Mouse (Mus musculus) heart, adult 8-10 months (tissue): ENCODE data around the gene Lypd6b. TPM values are rescaled to one million over a fixed set of nuclear protein-coding genes. Genes with fewer than 3 reads are reported as not detected.

Experiments used
- DNase-seq: peaks from one replicate; pipeline ENCODE4 v3.0.0; 2022; ENCODE audit warnings: low spot score
- total RNA-seq, 4 experiments: library from RNA; stranded (reverse); gene quantifications; 2 replicates each; pipeline ENCODE4 v1.2.4; 2022

Lypd6b gene
- total RNA-seq, 4 experiments from 2014 or later = 0.11 to 0.12 TPM; not detected in 2

DNA sequence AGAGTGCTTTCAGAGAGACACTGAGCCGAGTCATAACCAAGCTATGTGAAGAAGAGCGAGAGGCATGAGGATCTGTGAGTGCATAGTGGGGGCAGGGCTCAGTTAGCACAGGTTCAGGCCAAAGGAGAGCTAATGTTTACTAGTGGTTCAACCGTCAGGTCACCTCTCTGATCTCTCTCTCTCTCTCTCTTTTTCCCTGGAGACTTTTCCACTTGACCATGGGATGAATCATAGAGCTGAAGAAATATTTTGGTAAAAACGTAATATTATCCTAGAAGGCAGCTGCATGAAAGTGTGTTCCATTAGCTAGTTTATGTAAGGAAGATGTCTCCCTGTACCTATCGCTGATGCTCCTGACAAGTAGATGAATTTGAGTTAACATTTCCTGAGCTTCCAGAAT, 30.6 kb downstream of the Lypd6b start:
- no peak for DNase-seq

DNA sequence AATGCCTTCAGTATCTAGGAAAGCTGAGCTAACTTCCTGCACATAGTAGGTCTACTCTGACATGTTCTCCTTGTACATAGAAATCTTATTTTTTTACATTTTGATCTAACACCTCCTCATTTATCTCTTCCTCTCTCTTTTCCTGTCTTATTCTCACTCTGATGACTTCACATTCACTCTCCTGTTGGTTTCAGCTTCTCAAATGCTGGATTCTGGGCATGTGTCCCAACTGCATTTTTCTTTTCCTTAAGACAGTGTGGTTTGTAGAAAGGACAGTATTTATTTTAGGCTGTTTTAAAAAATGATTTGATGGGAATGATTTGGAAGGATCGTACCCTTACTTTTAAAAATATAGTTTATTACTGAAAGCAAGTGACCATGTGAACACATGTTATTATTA, 34.8 kb downstream of the Lypd6b start:
- no peak for DNase-seq

DNA sequence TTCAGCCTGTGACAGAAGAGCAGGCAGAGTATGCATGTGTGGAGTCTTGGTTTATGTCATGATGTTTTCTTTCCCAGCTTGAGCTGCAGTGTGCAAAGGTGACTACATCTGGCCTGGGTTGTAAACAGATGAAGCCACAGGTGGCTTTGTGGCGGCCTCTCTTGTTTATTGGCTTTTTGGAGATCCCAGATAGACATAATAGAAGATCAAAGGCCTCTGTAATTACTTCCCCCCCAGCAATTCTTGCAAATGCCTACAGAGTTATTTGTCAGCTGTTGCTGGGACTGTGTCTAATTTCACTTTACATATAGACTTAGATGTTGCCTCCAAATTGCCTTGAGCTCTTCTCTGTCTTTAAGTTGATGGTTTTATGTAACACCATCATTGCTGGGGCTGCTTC, 38.1 kb downstream of the Lypd6b start:
- no peak for DNase-seq

DNA sequence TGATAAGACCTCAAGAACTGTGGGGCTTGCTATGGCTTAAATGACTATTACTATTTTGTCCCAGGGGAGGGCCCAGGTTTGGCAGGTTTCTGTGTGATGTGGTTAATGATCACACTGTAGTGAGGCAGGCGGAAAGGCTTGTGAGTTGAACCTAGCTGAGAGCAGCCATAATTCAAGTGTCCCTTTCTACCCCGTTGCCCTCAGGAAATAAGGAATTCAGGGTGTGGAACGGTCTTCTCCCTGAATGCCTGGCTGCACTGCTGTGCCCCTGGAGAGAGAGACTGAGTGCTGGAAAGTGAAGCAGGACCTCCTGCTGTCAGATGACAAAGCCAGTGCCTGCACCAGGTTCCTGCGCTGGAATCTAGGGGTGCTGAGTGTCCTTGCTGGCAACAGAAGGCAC, 40.3 kb downstream of the Lypd6b start:
- DNase-seq = no peak

DNA sequence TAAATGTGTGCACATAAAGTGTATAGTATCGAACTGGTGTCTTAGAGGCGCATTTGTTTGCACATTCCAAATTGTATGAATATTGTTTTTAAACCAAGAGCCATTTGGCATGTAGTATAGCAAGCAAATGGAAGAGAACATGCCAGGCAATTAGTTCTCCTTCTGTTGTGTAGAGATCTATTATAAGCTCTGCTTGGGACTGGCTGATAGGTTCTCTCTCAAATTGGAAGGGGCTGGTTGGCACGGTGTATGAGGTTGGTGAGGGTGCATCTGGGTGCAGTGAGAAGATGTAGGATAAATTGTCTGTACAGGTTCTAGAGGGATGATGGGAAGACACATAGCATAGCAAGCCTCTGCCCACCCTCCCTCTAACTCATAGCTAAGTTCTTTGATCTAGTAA, 42.9 kb downstream of the Lypd6b start:
- DNase-seq = no peak

DNA sequence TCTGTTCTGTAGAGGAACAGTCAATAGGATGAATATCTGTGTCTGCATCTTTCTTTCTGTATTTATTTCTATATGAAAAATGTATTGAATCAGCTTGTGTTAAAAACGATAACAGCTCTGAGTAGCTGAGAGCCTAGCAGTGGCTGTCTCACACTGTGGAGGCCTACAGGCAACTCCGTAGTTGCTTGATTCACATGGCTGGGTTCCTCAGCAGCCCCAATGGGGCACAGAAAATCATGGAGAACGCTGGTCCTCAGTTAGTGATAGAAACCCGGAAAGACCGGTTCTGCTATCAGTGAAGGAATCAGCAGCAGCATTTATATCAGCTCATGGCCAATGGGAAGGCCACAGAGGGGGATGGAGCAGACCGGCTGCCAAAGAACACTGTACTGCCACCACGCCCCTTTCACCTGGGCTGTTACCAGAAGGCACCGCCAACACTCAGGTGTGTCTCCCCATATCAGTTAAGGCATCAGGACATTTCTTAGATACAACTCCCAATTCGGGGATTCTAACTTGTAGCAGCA, 44.9 kb downstream of the Lypd6b start:
- DNase-seq = no peak

DNA sequence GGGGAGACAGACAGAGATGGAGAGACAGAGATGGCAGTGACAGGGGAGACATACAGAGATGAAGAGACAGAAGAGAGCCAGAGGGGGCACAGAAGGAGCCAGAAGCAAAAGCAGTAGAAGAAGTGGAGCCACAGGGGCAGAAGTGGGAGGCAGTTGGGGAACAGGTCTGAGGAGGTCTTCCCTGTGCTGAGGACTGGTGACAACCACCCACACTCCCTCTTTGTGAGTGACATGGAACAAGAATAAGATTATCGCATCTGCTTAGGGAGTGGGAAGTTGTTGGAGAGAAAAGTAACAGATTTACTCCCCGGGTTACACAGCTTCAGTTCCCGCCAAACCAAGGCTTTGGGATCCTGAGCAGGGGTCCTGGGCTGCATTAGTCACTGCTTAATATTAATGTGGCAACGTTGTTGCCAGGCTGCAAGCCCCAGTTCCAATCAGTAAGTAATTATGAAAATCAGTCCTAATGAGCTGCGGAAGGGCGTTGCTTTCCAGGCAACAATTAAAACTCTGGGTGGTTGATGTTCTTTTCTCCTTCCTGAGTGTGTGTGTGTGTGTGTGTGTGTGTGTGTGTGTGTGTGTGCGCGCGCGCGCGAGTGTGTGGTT, 50.1 kb downstream of the Lypd6b start:
- no peak for DNase-seq

DNA sequence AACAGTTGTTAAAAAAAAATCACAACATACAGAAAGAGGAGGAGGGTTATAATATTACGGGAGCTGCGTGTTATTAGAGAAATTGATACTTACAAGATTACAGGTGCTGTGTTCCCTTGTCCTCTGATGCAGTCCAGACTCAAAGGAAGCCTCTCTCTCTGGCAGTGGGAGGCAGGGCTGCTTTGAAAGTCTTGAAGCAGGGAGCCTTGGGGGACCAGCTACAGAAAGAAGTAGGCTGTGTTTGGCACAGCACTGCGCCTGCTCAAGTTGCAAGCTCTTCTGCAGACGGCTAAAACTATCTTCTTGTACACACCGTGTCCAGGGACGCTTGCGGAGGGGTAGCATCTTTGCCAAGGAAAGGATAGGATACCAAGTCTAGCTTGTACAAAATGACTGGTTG, 51.1 kb downstream of the Lypd6b start:
- DNase-seq = no peak

DNA sequence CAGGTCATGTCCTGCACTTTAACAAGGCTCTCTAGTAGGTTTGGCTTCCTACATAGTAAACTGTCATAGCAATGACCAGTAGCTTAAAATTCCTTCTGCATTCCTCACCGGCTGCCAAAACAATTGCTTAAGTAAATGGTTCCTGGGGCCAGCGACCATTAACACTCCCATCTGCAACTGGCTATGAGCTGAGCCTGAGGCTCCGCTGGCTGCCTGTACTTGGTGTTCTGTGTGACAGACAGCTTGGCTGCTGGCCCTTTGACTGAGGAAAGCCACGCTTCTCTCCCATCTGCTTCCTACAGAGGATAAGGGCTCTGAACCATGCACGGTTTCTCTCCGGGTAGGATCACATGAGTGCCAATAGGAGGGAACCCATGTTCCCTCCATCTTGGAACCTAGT, 53.1 kb downstream of the Lypd6b start:
- DNase-seq = peak; percentile 6

DNA sequence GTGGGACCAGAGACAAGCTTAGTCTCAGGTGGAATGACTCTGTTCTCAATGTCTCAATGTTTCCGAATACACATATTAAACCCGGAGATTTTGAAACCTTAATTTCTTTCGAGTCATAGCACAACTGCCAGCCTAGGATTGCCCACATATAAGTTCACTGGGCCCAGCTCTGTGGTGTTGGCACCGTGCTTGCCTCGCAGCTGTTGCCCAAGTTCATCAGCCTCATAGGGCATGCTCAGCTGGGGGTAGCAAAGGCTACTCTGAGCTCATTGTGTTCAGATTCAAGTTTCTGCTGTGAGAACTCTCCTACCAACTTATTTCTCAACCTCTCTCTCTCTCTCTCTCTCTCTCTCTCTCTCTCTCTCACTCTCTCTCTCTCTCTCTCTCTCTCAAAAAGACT, 53.6 kb downstream of the Lypd6b start:
- no peak for DNase-seq

DNA sequence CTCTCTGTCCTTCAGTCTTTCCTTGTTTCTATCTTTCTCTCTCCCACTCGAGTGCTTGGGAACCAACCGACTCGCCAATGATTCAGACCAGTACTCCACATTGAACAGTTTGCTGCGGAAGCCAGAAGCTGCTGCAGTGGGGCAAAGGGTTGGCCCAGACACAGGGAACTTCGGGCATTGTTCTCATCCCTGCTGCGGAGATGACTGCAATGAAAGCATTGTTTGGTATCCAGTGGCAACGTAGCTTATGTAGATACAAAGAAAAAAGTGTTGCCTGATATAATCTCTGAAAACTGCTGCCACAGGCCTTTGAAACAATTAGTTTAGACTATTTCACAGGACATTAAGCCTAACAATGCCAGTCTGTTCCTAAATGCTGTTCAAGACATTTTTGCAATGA, 57.6 kb downstream of the Lypd6b start:
- no peak for DNase-seq

DNA sequence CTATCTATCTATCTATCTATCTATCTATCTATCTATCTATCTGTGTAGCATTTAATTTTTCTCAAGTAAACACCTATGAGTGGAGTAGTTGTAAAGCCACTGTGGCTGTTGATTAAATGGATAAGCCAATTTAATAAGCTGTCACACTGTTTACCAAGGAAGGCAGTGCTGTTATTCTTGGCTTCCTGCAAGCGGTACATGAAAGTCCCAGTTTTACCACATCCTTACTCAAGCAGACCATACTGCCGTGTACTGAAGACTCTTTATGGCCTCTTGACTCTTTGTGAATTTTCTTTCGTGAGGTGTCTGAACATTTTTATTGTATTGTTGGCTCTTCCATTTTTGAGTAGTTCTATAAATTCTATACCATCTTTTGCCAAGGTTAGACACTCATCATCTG, 58.6 kb downstream of the Lypd6b start:
- DNase-seq = no peak

DNA sequence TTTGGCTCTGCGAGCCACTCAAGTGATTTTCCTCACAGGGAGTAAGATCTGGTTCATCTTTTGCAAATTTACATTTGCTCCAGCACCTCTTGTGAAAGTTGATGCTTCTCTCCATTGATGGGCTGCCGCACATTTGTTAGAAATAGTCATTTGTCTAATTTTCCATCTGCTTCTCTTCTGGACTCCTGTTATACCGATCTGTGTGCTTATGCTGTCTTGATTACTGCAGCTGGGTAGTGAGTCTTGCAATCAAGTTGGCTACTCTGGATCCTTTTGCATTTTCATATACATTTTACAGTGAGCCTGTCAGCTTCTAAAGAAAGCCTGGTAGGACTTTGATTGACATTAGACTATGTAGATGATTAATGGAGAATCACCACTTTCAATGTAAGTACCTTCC, 59.4 kb downstream of the Lypd6b start:
- no peak for DNase-seq

DNA sequence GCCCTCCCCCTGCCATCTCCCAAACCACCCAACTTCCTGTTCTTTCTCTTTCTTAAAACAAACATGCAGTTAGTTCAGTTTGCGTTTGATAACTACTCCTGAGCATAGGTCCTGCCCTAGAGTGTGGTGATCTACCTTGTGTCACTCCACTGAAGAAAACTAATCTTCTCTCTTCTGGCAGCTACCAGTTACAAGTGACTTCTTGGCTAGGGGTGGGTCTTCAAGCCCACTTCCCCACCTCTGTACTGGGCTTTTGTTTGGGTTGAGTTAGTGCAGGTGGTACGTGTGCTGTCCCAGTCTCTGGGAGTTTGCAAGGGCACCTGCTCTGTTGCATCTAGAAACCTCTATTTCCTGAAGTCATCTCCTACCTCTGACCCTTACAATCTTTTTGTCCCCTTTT, 60.3 kb downstream of the Lypd6b start:
- DNase-seq = no peak

DNA sequence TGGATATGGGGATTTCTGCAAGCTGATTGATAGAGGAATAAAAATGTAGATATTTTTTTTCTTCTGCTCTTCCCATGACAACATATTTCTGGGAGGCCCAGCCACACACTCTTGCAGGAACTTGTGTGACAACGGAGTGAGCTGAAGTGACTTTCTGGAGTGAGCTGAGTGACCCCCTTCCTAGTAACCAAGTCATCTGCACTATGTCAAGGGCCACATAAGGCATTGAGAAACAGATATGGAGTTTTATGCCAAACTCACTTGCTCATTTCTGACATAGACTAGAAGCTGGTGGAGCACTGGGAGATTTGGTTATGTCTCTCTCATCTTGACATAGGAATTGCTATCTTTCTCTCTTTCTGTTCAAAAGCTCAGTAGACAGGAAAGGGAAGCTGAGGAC, 62.3 kb downstream of the Lypd6b start:
- no peak for DNase-seq

DNA sequence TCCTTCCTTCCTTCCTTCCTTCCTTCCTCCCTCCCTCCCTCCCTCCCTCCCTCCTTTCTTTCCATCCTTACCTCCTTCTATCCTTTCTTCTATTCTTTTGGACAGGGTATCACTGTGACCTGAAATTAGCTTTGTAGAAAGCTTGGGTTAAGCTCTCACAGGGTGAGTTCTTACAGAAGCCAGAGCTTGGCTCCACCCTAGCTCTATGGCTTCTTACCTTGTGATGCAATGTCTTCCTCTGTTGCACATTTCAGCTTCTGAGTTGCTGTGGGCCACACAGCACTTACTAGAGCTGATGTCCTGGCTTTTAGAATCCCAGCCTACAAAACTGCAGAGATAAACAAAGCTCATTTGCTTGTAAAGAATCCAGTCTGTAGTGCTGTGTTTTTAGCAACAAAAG, 64.5 kb downstream of the Lypd6b start:
- DNase-seq = no peak

DNA sequence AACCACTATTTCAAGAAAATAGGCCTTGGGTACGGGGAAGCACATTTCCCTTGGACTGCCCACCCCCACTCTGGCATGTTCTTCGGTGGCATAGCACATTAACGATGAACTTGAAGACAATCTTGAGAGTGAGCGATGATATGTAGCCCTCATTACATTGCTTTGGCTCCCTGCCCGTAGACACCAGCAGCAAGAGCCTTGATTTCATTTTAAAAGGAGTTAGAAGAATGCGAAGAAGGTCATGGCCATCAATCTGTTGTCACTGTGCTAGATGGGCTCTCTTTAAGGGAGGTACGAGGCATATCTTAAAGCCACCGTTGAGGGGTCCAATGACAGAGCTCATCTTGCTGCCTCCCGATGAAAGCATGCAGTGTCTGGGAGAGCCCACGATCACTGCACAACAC, 68.7 kb downstream of the Lypd6b start:
- no peak for DNase-seq

DNA sequence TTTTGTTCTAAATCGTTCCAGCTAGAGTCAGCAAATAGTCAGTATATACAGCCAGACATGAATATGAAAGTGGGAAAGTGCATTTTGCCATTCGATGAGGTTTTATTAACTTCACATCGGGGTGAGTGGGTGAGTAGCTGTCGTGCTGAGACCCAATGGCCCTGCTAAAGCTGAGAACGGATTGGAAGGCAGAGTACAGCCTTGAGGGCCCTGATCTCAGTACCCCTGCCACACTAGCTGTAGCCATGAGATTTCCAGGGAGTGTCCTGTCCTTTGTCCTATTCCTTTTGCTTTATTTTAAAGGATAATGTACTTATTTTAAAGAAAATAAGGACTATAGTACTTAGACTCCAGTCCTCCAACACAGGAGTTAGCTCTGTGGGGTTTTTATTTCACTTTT, 69.1 kb downstream of the Lypd6b start:
- DNase-seq = no peak

DNA sequence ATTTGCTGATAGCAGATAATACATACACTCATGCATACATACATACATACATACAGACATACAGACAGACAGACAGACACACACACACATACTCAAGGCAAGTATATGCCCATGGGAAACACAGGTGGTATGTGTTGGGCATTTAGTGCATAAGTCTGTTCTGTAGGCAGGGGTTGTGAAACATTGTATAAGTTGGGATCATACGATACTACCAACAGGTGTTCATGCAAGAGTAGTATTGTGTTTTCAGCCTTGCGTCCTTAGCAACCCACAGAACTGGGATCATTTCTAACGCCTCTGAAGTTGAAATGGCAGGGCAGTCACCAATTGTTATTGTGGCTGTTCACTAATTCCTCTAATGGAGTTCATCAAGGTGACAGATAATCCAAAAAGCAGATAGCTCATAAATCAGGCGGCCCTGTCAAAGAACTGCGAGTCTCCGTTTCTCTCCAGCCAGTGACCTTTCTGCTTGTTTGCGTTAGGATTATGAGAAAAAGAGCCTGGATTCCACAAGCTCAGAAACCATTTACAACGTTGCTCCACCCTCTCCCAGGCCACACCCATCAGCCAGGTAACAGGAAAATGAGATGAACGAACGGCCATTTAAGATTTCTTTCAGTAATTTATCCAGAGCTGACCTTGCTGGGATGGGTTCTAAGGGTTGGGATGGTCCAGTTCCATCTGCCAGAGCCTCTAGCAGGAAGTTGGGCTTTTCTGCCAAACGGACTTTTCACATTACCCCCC, 72.9 kb downstream of the Lypd6b start:
- no peak for DNase-seq

DNA sequence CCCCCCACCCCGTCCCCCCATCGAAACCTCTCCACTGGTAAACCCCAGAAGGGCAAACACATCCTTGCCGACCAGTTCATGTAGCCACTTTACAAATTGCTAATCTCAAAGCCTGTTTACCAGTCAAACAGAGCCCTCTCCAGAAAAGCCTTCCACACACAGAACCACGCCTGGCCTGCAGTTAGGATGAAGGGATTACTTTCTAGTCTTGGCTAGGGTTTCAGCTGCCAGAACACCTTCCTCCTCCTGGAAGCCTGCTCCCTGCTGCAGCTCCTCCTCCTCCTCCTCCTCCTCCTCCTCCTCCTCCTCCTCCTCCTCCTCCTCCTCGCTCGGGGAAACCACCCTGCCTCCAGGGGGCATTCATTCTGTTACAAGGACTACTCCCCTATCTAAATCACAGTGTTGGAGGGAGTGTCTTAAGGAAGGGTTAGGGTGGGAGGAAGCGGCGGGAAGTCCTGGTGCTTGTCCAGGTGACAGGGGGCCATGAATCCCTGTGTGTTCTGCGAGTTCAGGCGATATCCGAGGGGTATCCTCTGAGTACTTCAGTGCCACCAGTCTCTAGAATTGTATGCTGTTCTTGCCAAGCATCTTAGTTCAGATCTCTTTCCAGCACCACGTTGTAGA, 73.6 kb downstream of the Lypd6b start:
- DNase-seq = no peak

DNA sequence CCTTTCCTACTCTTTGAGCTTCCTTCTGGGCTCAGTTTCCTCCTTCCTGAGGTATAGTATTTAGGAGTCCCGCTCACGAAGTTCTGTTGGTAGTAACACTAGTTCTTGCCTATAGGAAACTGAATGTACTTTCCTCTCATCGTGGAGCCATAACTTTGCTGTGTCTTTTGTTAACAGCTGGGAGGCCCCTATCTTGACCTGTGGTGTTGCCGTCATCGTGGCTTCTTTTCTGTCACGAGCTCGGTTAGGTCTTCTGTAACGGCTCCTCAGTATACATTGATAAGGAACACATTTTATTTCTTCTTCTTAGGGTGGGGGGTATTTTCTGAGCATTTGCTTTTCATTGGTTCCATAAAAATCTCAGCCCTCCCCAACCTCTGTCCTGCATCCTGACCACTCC, 74.2 kb downstream of the Lypd6b start:
- DNase-seq = no peak

DNA sequence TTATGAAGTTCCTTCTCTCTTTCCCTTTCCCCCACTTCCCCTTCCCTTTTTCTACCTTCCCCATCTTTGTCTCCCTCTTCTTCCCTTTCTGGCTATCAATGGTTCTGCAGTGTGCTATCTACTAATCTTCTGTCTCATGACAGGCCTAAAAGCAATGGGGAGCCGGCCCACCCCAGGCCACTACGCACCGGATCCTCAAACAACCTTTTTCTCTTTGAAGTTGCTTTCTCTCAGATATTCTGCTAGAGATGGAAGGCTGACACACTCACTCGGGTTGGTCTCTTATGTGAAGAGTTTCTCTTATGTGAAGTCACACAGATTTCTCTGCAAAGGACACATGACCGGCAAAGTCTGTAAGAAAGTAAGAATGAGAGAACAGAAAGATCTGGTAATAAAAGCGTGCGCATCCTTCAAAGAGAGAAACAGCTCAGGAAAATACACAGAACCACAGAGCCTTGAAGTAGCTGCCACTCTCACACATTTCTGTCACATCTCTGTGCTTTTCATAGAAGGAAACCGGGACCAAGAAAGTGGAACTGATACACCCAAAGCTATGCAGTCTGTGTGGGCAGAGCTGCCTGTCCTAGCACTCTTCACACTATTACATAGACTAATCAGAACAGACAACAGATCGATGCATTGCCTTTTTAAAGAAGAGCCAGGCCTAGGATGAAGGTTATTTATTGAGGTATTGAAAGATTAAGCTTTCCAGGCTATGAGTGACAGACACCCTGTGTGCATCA, 80.8 kb downstream of the Lypd6b start:
- DNase-seq = no peak
